Mouse (Mus musculus): ENCODE measurements around the gene Kit. TPM values are rescaled to one million over a fixed set of nuclear protein-coding genes. Genes with fewer than 3 reads are reported as not detected.

Gene Kit
- total RNA-seq, 1 experiment from 2014 or later, result 4.0 TPM

DNA sequence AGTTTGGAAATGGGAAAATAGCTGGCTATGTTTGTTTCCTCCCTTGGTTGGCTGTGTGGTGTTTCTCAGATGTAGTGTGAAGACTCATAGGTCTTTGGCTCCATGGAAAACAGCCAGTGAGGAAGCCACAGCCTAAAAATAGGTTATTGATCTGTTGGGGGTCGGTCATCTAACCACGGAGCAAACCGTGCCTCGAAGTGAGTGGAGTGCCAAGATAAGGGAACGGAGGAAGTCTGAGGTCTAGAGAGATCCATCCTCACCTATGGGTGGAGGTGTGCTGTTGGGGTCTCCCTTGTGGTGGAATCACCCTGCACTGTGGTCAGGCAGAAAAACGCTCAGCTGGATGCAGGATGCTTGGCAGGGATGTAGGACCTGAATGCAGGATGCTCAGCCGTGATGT lies 7.2 kb downstream of the Kit start:
- no peak for ATAC-seq (ENCODE audit: extremely low read depth, insufficient number of reproducible peaks, low FRiP score, poor library complexity, severe bottlenecking)

- ATAC-seq (ENCODE audit: extremely low read depth, insufficient number of reproducible peaks, low FRiP score, poor library complexity, severe bottlenecking), result no peak
Observed at GRCm38 (mm10) chr5:75587781-75588180, 13.1 kb downstream of the Kit start.

- ATAC-seq (ENCODE audit: extremely low read depth, insufficient number of reproducible peaks, low FRiP score, poor library complexity, severe bottlenecking), result no peak
Observed at GRCm38 (mm10) chr5:75589552-75590346, 15.0 kb downstream of the Kit start.

DNA sequence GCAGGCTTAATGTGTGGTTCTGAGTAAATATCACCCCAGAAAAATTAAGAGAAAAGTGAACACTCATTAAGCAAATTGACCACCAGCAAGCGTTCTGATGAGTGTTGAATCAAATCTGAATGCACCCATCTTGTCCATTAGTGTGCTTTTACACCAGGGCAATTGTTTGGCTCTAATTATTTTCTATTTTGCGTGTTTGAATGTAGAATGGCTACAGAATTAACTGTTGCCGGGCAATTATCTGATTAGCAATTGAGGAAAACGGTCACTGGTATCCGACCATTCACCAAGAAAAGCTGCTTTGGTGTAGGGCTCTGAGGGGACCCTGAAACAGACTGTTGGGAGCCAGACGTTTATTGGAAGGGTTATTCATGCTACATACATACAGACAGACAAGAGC lies 16.2 kb downstream of the Kit start:
- ATAC-seq (ENCODE audit: extremely low read depth, insufficient number of reproducible peaks, low FRiP score, poor library complexity, severe bottlenecking), result no peak

- no peak for ATAC-seq (ENCODE audit: extremely low read depth, insufficient number of reproducible peaks, low FRiP score, poor library complexity, severe bottlenecking)
Observed at GRCm38 (mm10) chr5:75591567-75591966, 16.9 kb downstream of the Kit start.

- ATAC-seq (ENCODE audit: extremely low read depth, insufficient number of reproducible peaks, low FRiP score, poor library complexity, severe bottlenecking), result no peak
Observed at GRCm38 (mm10) chr5:75595319-75595718, 20.6 kb downstream of the Kit start.

DNA sequence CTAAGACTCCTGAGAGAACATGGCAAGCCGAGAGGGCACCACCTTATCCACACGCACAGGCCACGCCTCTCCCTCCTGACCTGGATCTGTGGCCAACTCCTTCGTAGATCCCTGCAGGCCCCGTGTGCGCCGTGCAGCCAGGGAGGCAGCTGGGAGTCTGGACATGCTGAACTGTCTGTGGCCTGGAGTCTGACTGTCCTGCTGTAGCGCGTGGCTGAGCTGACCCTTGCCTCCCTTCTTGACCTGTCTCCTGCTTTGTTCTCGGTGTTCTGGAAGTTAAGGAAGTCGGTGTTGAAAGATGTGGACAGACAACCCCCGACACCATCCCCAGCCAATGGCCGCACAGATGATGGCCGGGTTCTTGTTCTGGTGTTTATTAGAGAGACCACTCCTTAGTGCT lies 21.5 kb downstream of the Kit start:
- ATAC-seq (ENCODE audit: extremely low read depth, insufficient number of reproducible peaks, low FRiP score, poor library complexity, severe bottlenecking), result no peak

DNA sequence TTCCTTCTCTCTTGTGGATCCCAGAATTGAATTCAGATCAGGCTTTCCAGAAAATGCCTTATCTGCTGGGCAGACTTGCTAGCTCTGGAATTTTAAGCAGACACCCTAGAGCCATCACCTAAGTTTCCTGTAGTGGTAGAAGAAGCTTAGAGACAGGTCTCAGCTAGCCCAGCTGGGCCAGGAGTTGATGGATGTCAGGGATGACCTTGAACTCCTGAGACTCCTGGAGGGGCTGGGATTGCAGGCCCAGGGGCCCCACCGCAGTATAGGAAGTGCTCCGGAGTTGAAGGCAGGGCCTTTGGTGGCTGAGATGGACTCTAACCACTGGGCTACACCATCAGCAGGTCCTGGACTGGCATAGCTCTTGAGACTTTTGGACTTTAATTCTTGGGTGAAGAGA lies 22.6 kb downstream of the Kit start:
- ATAC-seq (ENCODE audit: extremely low read depth, insufficient number of reproducible peaks, low FRiP score, poor library complexity, severe bottlenecking), result no peak

DNA sequence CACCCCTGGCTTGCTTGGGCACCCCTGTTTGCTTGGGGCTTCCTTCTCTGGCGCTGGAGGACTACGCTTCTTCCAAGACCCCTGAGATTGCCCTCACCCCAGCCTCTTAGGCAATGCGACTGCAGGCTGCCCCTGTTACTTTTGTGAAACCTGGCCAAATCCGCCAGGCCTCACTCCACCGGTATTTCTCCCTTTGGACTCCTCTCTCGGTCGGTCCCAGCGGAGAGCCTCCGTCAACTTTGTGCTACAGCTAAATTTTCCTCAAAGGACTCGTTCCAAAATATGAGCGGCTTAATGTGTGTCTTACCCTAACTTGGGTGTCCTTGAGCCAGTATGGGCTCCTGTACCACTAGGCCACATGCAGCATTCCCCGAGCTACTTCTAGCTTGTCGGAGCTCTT lies 23.8 kb downstream of the Kit start:
- ATAC-seq (ENCODE audit: extremely low read depth, insufficient number of reproducible peaks, low FRiP score, poor library complexity, severe bottlenecking), result no peak

GRCm38 (mm10) chr5:75599991-75600390 lies 25.3 kb downstream of the Kit start:
- no peak for ATAC-seq (ENCODE audit: extremely low read depth, insufficient number of reproducible peaks, low FRiP score, poor library complexity, severe bottlenecking)

DNA sequence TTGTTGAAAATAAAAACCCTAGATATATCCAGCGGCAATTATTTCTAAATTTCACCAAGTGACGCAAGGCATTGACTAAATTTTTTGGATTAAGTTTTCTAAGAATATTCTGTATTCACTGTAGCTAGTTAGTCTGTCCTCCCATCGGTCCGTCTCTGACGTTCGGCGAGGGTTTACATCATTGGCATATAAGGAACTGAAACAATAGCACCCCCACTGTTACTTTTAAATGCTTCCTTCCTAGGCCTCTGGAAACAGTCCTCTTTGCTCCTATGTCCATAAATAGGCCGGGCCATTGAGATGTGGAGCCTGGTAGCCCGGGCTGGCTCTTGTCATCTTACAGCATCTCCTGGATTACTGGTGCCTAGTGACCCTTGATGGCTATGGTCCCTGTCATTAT lies 29.5 kb downstream of the Kit start:
- ATAC-seq (ENCODE audit: extremely low read depth, insufficient number of reproducible peaks, low FRiP score, poor library complexity, severe bottlenecking), result no peak

- no peak for ATAC-seq (ENCODE audit: extremely low read depth, insufficient number of reproducible peaks, low FRiP score, poor library complexity, severe bottlenecking)
Observed at GRCm38 (mm10) chr5:75606898-75607297, 32.2 kb downstream of the Kit start.

DNA sequence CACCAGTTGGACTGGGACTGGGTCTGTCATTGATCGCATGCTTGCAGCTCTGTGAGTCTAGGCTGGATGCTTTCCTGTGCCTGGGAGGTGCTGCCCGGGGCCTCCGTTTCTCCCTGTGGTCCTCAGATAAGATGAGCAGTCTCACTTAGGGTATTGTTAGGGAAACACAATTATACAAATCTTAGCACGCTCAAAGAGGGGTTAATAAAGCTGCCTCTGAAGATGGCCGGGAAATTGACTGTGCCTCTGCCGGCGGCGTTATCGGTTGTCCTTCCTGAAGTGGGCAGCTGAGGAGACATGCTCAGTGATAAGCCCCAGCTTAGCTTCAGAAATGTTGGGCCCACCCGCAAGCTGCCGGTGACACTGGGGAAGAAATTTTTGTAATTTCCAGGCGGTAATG lies 33.3 kb downstream of the Kit start:
- no peak for ATAC-seq (ENCODE audit: extremely low read depth, insufficient number of reproducible peaks, low FRiP score, poor library complexity, severe bottlenecking)

DNA sequence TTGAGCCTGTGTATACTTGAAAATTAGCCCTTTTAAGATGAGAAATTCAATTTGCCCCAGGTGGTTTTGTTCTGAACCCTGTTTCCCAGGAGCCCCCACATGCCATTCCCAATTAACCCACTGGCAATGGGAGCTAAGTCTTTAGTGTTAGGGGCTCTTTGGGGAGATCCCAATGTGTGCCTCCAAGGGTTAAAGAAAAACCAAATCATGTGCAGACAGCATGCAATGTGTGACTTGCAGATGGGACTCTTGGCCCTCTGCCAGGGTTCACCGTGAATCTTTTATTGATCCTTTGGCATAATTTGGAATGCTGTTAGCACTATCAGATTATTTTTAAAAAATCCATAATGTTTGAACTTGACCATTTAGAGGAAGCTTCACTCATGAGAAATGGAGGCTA lies 37.7 kb downstream of the Kit start:
- no peak for ATAC-seq (ENCODE audit: extremely low read depth, insufficient number of reproducible peaks, low FRiP score, poor library complexity, severe bottlenecking)

GRCm38 (mm10) chr5:75612926-75613325 lies 38.2 kb downstream of the Kit start:
- no peak for ATAC-seq (ENCODE audit: extremely low read depth, insufficient number of reproducible peaks, low FRiP score, poor library complexity, severe bottlenecking)

- ATAC-seq (ENCODE audit: extremely low read depth, insufficient number of reproducible peaks, low FRiP score, poor library complexity, severe bottlenecking), result no peak
Observed at GRCm38 (mm10) chr5:75615000-75615571, 40.4 kb downstream of the Kit start.

DNA sequence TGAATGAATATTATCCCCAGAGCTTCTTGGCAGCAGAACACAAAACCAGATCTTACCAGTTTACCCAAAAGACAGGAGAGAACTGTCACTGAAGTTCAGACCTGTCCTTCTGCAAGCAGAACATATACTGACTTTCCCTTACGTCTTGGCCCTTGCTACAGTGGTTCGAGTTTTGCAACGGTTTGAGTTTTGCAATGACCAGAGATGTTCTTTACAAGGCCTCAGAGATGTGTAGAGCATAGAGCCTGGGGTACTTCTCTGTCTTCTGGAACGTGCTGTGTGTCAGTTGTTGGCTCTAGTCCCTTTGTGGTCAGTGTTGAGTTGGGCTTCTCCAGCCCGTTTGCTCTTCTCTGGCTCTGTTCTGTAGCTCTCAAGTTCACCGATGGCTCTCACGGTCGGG lies 40.9 kb downstream of the Kit start:
- ATAC-seq (ENCODE audit: extremely low read depth, insufficient number of reproducible peaks, low FRiP score, poor library complexity, severe bottlenecking), result no peak

- no peak for ATAC-seq (ENCODE audit: extremely low read depth, insufficient number of reproducible peaks, low FRiP score, poor library complexity, severe bottlenecking)
Observed at GRCm38 (mm10) chr5:75622401-75622800, 47.7 kb downstream of the Kit start.

DNA sequence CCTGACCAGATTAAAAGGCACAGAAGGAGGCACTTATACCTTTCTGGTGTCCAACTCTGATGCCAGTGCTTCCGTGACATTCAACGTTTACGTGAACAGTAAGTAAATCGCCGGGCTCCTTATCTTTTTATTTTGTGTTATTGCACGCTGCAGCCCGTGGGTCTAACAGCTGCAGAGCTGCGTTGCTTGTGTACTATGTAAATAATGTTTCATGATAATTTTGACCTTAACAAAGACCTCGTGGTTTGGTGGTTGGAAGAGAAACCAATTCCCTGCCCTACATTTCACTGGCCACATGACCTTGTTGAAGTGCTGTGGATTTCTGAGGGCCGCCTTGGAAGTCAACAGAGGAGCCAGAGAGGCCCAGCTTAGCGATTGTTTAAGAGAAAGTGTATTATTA lies 48.3 kb downstream of the Kit start:
- no peak for ATAC-seq (ENCODE audit: extremely low read depth, insufficient number of reproducible peaks, low FRiP score, poor library complexity, severe bottlenecking)

GRCm38 (mm10) chr5:75623520-75623919 lies 48.8 kb downstream of the Kit start:
- no peak for ATAC-seq (ENCODE audit: extremely low read depth, insufficient number of reproducible peaks, low FRiP score, poor library complexity, severe bottlenecking)

Data from neutrophil, adult 5-6 weeks (primary cell).